Mouse (Mus musculus): ENCODE data around the gene Axin2. TPM values are rescaled to one million over a fixed set of nuclear protein-coding genes. Genes with fewer than 3 reads are reported as not detected.

Axin2 gene
- total RNA-seq, 2 experiments from 2014 or later, result 48.9 to 52.8 TPM

DNA sequence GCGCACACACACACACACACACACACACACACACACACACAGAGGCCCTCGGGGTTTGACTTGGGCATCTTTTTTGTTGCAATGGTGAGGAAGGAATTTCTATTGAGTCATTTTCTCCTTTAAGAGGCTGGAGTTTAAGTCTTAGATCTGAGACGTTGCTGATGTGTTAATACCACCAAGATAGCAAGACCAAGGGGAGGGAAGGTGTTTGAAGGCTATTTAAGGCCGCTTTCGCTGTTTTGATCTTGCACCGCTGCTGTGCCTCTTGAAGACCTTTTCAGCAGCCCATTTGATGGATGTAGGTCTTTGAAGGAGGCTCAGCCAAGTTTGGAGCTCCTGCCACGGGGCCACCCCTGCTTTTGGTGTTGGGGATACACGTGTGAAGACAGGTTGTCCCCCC is 7.9 kb downstream of the Axin2 start:
- DNase-seq (ENCODE audit: low spot score in 2 of 2), result no peak

DNA sequence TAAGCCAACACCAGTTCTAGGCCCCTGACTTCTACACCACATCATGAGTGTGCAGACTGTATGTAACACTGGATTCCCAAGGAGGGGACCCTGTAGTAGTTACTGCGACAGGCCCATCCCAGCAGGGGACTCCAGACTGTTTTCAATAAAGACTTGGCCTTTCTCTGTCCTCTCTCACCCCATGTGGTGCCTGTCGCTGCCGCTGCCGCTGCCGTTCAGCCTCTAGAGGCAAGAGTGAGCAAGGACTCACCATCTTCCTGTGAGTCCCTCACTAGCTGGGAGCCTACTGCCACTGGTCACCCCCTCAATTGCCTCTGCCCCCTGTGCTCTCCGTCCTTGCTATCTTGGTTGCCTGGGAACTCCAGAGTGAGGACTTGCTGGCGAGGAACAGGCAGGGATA is 8.6 kb downstream of the Axin2 start:
- DNase-seq (ENCODE audit: low spot score in 2 of 2), result no peak

DNA sequence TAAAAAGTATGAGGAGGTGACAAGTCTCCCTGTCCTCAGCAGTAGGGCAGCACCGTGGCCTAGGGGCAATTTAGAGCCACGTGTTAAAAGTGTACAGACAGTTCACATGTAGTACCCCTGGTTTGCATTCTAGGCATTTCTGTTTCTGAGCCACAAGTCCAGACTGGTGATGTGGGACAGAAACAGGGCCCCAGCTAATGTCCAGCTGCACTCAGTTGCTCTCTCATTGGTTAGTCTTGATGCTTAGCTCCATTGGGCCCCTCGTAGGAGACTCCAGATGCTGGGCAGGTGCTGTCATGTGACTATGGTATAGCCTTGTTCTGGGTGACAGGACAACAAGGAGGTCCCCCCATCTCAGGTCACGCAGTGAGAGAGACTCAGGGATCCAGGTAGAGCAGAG is 9.0 kb downstream of the Axin2 start:
- no peak for DNase-seq (ENCODE audit: low spot score in 2 of 2)

DNA sequence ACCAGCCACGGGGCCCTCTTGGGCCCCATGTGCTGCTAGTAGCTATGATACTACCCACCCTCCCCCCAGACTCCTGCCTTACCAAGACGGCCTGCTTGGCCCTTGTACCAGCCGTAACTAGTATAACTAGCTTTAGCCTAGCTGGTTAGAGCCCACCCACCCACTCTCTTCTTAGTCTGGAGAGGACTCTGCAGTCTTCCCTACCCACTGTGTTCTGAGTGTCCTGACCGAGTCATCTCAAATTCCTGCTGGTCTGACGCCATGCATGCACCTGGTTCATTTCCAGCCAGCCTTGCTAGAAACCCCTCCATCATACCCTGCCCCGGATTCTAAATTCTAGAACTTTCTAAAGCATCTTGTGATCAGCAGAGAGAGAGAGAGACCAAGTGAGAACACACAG is 9.6 kb downstream of the Axin2 start:
- no peak for DNase-seq (ENCODE audit: low spot score in 2 of 2)

DNA sequence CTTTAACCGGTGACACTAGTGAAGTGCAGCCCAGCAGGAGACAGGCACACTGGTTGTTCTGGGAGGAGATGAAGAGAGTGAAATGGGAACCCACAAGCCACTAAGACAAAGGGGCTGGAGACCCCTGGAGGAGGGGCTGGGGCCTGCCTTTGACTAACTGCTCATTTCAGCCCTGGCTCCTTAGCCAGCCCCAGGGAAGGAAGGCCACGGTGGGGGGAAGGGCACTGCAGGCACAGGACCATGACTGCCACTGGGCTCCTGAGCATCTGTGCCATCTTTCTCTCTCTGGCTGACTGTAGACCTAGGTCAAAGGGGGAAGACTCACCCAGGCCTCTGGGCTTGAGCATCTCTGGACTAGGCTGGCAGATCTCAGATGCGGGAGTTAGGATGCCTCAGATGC is 10.5 kb downstream of the Axin2 start:
- DNase-seq (ENCODE audit: low spot score in 2 of 2), result no peak

DNA sequence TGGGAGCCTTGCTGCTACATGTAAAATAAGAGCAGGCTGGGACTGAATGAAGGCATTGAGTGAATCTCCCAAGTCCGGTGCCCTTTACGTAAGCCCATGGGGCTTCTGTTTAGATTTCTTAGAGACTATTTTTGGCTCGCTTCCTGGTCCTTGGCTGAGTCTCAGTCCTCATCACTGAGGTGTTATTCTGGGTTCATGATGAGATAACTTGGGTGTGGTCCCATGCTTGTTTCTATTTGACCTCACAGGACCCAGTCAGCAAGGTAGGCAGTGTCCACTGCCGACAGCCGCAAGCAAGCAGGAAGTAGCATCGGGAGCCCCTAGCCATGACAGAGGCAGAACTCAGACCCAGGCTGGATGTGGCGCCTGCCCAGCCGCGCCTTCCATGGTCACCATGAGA is 13.7 kb downstream of the Axin2 start:
- DNase-seq (ENCODE audit: low spot score in 2 of 2), result no peak

DNA sequence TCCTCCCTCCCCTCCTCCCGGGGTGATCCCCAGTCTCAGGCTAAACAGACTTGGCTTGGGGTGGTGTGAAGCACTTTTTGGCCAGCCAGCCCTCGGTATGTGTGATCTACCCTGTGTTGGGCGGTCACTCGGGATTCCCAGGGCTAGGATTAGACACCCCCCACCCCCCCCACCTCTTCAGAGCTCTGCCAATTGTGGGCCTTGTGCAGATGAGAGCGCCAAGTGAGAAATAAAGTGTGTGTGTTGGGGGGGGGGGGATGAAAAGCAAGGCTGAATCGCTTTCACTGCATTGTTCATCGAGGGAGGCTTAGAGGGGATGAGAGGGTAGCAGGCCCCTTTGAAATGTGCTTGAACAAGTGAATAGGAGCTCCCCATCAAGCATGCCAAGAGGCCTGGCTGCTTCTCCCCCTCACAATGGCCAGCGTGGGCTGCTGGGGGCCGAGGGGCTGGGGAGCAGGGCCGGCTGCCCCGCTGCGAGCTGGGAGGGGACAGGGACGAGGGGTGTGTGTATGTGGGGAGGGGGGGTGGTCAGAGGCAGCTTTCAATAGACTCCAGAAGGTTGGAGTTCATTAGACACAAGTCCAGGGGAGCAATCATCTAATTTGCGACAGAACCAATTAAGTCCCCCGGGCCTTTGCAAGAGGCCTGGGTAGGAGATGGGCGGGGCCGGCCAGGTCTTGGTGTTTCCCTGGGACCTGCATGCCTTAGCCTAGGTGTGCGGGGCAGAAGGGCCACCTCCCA is 15.1 kb downstream of the Axin2 start:
- DNase-seq (ENCODE audit: low spot score in 2 of 2), result no peak

DNA sequence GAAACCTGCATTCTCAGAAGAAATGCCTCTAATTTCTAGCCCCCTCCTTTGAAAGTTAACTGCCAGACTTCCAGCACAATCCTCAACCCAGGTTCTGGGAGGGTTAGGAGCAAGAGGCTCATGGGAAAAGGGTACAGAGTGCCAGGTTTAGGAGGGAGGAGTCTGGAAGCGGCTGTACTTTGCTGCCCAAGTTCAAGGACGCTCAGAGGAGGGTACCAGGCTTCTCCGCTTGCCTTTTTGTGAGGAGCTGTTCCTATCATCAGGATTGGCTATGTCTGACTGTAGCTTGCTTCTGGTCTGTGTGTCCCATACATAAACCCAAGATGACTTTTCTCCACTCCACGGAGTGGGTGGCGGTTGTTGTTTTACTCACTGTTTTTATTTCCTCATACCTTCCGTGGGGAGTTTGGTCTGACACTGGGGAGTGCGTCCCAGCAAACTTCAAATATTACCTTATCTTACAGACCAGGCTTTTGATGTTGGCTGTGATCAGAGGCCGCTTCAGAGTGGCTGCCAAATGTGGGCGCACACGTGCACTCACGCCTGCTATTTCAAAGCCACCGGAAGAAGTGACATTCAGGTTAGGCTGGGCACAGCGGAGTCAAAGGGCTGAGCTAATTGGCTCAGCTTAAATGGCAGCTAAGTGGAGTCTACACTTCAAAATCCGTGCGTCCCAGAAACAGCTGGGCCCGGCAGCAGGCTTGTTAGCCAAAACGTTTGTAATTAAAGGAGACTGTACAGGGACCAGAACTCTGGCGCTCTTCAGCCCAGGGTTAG is 16.1 kb downstream of the Axin2 start:
- DNase-seq (ENCODE audit: low spot score in 2 of 2), result no peak

DNA sequence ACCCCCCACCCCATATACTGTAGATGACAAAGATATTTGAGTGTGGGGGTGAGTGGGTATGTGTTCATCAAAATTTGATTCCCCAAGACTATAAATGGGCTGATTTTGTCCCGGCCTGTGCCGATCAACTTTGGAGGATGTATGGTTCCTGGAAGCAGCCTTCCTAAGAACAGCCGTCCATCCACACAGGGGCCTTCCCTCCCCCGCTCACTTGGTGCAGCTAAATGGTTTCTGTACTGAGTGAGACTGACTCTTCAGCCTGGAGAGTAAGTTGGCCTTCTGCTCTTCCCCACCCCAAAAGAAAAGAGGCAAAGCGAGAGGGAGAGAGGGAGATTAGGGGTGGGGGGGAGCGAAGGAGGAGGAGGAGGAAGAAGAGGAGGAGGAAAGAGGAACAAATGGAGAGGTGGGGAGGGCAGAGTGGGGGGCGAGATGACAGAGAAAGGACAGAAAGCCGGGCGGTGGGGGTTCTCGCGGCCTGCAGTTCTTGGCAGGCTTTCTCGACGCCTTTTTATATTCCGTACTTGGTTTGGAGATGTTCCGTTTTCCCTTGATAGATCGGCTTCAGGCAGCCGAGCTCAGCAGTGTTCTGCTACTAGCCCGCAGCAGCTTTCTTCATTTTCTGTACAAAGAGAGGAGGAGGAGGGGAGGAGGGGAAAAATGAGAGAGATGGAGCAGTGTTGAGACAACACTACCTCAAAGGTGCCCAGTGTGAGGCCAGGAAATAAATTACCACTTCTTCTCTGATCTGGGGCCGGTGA is 20.7 kb downstream of the Axin2 start:
- no peak for DNase-seq (ENCODE audit: low spot score in 2 of 2)

DNA sequence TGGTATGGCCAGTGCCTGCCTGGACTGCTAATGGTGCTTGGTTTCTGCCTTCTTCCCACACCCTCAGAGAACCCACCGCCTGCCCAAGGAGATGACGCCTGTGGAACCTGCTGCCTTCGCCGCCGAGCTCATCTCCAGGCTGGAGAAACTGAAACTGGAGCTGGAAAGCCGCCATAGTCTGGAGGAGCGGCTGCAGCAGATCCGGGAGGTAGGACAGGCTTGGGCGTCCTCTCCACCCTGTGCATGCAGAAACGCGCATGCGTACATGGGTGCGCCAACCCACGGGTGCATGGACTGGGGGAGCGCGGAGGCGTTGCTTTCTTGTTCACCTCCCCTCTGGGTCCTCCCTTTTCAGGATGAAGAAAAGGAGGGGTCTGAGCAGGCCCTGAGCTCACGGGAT is 21.7 kb downstream of the Axin2 start:
- DNase-seq (ENCODE audit: low spot score in 2 of 2), result no peak

DNA sequence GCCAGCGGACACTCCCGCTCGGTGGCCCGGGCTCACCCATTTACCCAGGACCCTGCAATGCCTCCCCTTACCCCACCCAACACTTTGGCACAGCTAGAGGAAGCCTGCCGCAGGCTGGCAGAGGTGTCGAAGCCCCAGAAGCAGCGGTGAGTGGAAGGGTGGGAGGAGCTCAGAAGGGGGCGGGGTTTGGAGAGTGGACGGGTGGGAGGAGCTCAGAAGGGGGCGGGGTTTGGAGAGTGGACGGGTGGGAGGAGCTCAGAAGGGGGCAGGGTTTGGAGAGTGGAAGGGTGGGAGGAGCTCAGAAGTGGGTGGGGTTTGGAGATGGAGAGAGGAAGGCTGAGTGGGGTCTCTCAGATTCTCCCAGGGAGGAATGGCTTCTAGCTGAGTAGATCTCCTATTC is 23.6 kb downstream of the Axin2 start:
- no peak for DNase-seq (ENCODE audit: low spot score in 2 of 2)

DNA sequence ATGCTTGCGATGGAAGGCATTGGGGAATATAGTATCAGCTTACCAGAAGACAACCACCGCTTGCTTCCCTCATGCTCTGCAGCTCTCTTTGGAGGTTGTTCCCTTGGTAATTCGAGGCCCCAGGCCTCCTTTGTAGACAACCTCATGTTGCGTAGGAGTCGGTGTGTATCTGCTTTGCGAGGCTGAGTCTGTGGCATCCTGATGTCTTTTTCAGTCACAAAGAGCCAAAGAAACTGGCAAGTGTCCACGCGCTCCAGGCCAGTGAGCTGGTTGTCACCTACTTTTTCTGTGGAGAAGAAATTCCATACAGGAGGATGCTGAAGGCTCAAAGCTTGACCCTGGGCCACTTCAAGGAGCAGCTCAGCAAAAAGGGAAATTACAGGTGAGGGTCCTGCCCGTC is 25.5 kb downstream of the Axin2 start:
- no peak for DNase-seq (ENCODE audit: low spot score in 2 of 2)

DNA sequence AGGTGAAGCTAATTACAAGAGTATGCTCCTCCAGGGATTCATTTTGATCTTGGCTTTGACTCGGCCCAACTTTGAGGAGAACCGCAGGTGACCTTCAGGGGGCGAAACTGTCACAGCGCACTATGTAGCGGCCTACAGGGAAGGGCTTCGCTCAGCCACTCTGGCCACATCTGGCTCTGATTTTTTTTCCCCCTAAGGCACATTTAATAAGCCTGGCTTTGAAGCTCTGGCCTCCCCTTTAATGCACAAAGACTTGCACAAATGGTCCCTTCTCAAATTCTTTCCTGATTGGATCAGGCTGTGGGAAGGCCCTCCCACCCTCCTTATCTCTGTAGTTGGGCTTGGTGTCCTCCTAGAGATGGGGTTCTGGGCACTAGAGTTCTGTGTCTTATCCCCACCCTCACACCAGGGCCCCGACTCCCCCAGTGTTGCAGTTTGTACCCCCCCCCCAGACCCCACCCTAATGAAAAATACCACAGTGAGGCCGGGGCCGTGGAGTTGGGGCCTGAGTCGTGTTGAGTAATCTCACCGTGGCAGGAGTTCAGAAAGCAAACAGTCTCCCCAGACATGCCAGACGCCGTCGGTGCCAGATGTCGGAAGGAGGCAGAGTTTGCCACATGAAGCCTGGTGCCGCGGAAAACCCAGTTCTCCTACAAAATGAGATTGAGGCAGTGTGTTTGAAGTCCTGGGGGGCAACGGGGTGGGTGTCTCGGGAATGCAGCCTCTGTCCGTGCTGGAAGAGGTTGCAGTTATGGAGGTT is 27.5 kb downstream of the Axin2 start:
- no peak for DNase-seq (ENCODE audit: low spot score in 2 of 2)

DNA sequence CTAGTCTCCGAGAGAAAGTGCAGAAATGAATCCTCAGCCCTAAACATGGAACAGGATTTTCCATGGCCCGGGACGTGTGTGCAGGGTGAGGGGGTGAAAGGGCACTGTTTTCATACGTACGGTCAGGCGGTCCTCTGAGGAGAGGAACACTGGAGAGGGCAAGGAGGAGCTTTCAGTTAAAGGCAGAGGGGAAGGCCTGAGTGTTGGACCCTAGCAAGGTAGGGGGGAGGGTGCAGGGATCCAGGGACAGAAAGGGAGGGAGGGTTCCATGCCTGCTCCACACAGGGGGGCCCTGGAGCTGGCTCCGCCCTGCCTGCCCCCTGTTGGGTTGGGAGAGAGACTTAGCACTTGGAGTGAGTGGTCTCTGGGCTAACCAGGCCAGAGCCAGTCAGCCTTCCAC is 28.4 kb downstream of the Axin2 start:
- no peak for DNase-seq (ENCODE audit: low spot score in 2 of 2)

DNA sequence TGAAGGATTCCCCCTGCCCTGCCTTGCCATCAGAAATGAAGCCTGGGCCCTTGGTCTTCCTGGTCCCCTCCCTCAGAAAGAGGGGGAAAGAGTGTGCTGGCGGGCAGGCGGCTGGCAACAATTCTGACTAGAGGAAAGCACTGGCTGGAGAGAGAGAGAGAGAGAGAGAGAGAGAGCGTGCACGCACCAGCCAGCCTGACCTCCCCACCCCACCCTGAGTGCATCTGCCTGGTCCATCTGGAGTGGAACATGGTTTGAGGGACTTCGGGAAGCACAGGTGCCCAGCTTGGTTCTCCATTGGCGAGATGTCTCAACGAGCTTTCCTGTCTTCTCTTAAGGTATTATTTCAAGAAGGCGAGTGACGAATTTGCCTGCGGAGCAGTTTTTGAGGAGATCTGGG is 28.8 kb downstream of the Axin2 start:
- no peak for DNase-seq (ENCODE audit: low spot score in 2 of 2)

DNA sequence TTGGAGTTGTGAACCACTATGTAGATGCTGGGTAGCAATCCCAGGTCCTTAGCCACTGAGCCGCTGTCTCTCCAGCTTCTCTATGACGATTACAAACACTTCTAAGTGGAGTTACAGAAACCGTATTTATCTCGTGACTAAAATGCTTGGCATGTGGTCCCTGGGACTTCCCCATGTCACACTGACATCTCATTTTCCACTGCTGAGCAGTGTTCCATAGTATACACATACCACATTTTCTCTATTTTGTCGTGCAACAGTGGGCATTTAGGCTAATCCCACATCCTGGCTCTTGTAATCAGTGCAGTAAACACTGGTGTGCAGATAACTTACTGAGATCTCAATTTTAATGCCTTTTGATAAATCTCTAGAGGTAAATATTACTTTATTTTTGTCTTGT is 32.2 kb downstream of the Axin2 start:
- no peak for DNase-seq (ENCODE audit: low spot score in 2 of 2)

DNA sequence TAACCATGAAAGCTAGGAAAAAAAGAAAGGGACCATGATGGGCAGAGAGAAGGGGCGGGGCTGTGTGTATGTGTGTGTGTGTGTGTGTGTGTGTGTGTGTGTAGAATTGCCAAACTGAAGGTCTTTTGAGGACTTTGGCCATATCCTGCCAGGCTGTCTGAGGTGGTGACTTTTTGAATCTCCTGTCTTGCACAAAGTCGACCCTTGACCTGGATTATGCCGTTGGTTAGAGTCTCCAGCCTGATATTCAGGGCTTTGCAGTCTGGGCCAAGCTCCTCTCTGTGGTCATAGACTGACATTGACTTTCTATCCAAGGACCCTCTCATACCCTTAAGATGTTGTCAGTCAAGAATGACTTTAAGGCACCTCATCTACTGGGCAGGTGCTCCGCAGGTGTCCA is 35.8 kb downstream of the Axin2 start:
- no peak for DNase-seq (ENCODE audit: low spot score in 2 of 2)

DNA sequence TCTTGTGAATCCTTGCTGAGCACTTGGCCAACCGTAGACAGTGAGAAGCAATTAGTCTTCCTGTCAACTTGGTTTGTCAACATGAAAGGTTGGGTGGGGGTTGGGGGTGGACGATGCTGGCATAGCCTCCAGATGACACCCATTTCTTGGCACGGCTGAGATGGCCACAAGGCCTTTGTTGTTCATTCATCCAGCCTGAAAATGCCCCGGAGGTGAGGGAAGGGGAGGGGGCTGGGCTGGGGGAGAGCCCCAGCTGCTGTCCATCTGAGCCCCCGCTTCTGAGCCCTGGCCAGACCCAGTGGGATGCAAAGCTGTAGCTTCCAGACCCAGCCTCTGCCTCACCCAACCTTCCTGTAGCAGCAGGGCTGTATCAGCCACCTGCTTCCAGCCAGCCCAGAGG is 38.2 kb downstream of the Axin2 start:
- DNase-seq (ENCODE audit: low spot score in 2 of 2), result no peak

DNA sequence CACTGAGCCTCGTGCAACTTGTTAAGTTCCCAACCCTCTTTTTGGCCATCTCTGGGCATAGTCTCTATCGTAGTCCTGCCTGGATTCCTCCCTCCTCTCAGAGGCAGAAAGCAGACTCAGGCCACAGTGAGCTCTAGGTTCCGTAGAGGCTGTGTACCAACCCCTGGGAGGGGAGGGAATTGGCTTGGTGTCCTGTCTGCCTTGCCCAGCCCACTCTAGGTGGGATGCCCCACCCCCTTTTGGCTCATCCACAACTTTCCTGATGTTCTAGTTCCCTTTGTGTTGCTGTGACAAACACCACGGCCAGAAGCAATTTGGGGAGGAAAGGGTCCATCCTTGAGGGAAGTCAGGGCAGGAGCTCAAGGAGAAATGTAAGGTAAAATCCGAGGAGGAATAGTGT is 39.0 kb downstream of the Axin2 start:
- DNase-seq (ENCODE audit: low spot score in 2 of 2), result no peak

DNA sequence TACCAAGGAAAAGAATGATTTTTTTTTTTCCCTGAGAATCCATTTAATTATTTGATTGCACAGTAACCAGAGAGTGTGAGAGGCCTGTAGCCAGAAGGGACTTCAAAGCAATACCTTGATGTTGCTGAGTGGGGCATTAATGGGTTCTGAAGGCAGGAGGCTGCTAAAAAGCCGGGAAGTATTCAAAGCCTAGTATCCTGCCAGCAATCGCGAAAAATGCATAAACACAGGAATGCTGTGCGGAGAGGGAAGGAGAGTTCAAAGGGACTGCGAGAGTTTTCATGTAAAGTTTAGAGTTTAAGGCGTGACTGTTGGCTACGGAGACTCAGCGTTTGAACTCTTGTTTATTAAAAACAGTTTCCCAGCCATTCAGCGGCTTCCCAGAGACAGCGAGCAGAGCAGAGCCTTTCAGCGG is 41.5 kb downstream of the Axin2 start:
- DNase-seq (ENCODE audit: low spot score in 2 of 2), result no peak

DNA sequence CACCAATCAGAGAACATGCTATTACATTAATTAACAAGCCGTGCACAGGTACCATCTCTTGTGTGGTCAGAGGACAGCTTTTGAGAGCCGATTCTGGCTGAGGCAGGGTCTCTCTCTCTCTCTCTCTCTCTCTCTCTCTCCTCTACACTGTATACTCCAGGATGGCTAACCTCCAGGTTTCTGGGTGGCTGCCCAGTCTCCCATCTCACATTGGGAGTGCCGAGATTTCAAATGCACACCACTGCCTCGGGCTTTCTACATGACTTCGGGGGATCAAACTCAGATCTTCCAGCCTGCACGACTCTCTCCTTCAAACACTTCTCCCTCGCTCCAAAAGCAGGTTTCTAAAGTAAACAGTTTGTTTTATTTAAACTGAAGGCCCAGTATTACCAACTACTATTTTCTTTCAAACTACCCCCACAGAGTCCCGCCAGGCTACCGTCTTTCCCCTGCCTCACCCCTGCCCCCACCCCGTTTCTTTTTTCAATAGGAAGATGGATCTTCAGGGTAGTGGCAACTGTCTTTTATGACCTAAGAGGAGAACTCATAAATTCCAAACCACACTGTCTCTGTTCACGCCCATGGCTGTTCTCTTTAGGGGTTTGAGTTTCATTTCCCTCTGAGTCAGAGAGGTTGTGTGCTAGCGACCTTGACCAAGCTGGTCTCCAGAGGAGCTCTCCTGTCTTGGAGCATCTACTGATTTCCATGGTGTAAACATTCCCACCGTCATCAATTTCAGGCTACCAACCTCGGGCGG is 43.5 kb downstream of the Axin2 start:
- no peak for DNase-seq (ENCODE audit: low spot score in 2 of 2)
